Mouse (Mus musculus): ENCODE measurements around the gene Stoml1.

DNA sequence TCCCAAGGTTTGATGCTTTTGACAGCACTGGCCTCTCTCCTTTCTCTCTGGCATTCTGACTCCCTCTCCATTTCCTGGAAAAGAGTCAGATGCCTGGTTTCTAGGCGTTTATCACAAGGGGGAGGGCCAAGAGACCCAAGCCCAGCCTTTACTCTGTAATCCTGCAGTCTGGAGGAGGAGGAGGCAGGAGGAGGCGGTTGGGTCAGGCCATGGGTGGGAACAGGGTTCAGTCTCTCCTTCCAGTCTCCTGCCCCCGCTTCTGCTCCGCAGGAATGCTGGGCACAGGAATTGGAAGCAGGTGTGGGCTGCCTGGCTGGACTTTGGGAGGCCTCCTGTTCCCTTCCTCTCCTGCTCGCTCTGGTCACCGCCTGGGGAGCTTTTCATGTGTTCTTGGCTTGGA is 52.7 kb downstream of the Stoml1 start:
- TF ChIP-seq CTCF (conservative IDR thresholded peaks at IDR 0.05; ENCODE audit: insufficient read depth, insufficient read length, low read depth, low read length), result no peak
- TF ChIP-seq POLR2A (IDR thresholded peaks at IDR 0.05; ENCODE audit: low read depth, low read length), result no peak

Data from kidney, adult 2 months (tissue).